Mouse (Mus musculus) lung, embryonic 14.5 days (tissue): ENCODE measurements around the gene Mex3d. TPM values are rescaled to one million over a fixed set of nuclear protein-coding genes. Genes with fewer than 3 reads are reported as not detected.
A peak's percentile ranks its signal among the peaks of the same experiment; 100 is the strongest.

Source experiments
- ATAC-seq: fragments of 200-750 bp; cut with Nextera tagmentation; 2 replicates; pipeline ENCODE4 v1.8.0; 2017; ENCODE audit warnings: mild to moderate bottlenecking, moderate TSS enrichment, moderate library complexity; ENCODE audit not compliant: insufficient read depth
- DNase-seq: peaks from one replicate; pipeline ENCODE4 v3.0.0-alpha.2; 2015
- H3K27ac ChIP-seq: fragments of 300-500 bp; sonication (generic); 2 replicates; pipeline ENCODE4 v1.5.1; 2014; ENCODE audit warnings: low read depth, mild to moderate bottlenecking, moderate library complexity
- H3K27me3 ChIP-seq: fragments of 300-500 bp; sonication (generic); 2 replicates; pipeline ENCODE4 v1.6.1; 2014; ENCODE audit warnings: low read length, control low read depth; ENCODE audit not compliant: insufficient read depth
- H3K36me3 ChIP-seq: fragments of 300-500 bp; sonication (generic); 2 replicates; pipeline ENCODE4 v1.6.1; 2014; ENCODE audit warnings: control low read depth; ENCODE audit not compliant: insufficient read depth
- H3K4me1 ChIP-seq: fragments of 300-500 bp; sonication (generic); 2 replicates; pipeline ENCODE4 v1.6.1; 2014; ENCODE audit warnings: antibody characterized with exemption, control low read depth; ENCODE audit not compliant: insufficient read depth
- H3K4me2 ChIP-seq: fragments of 300-500 bp; sonication (generic); 2 replicates; pipeline ENCODE4 v1.6.1; 2014; ENCODE audit warnings: mild to moderate bottlenecking
- H3K4me3 ChIP-seq: fragments of 300-500 bp; sonication (generic); 2 replicates; pipeline ENCODE4 v1.5.1; 2014; ENCODE audit warnings: low read depth, low read length
- H3K9ac ChIP-seq: fragments of 300-500 bp; sonication (generic); 2 replicates; pipeline ENCODE4 v1.6.1; 2014
- H3K9me3 ChIP-seq: fragments of 300-500 bp; sonication (generic); 2 replicates; pipeline ENCODE4 v1.6.1; 2016; ENCODE audit warnings: low read depth, low read length, control low read depth
- CTCF ChIP-seq: IDR thresholded peaks from 2 replicates; pipeline ENCODE4 v1.5.1; 2016; ENCODE audit warnings: antibody characterized with exemption, low read depth
- whole genome bisulfite sequencing: fragments of 180-500 bp; shearing (Covaris S2); extraction: QIAGEN DNeasy Blood & Tissue Kit; methylation state at CpG from one replicate; pipeline ENCODE4 v1.1.7; 2014; 5-methylcytosine and 5-hydroxymethylcytosine counted together
- microRNA-seq: library from miRNA; unstranded; fragments of <30 nt; microRNA quantifications from one replicate; pipeline ENCODE4, GENCODE M21; 2016; ENCODE audit warnings: borderline number of aligned reads
- polyA plus RNA-seq: library from polyadenylated mRNA; unstranded; fragments of >200 nt; fragmentation: Nextera tagmentation; extraction: Ambion mirVana; gene quantifications from 2 replicates; pipeline ENCODE4 v1.2.1, GENCODE M21; 2014

The Mex3d gene
- polyA plus RNA-seq, 1 experiment from 2014 or later = 8.6 TPM

DNA sequence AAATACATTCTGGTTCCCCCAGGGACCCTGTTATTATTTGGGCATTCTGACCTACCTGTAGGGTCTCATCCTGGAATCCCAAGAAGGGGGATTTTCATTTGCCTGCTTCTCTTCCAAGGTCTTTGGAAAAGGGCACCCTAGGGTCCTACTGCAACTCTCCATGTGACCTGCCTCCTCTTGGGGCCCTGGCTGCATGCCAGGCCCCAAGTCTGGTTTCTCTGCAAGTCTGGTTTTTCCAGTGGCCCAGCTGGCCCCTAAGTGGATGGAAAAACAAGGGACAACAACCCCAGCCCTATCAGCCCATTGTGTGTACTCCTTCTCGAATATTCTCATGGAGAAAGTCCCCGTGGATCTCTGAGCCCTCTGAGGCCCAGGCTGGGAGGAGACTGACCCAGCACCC, 56.6 kb downstream of the Mex3d start:
- peak overlapping the region; percentile 45 for H3K4me3 ChIP-seq
- H3K36me3 ChIP-seq = no peaks in the 10 kb centered on the region
- no peak overlapping the region for H3K27ac ChIP-seq
- H3K27me3 ChIP-seq = peaks cover 2% of the 10 kb centered on the region; the same call in 1 of the 2 replicates
- no peak for TF ChIP-seq CTCF
- no peaks in the 10 kb centered on the region for H3K9me3 ChIP-seq
- H3K9ac ChIP-seq = peak overlapping the region; percentile 41; the same call in 1 of the 2 replicates
- peak overlapping the region; percentile 92 for H3K4me2 ChIP-seq
- DNase-seq (peak; percentile 48), ATAC-seq (no peak)
- H3K4me1 ChIP-seq = 0 out of 2 replicates have a peak, but pooled peaks cover 9% of the 10 kb centered on the region
- WGBS = 56% methylated on average over 2 of the region's 2 CpGs

Small RNA genes within 50 kb of the gene (microRNA-seq; reads per million reads assigned to microRNA genes)
- gene Gm22721 = not detected

Other genes with a start within 250 kb of the Mex3d start
- gene Atp5d, start 249.0 kb downstream of the Mex3d start, polyA plus RNA-seq = 493 and 529 TPM in 2 replicates
- gene Cbarp, start 246.8 kb downstream of the Mex3d start, polyA plus RNA-seq = 3.8 and 5.5 TPM in 2 replicates
- 32.6 and 34.2 TPM in 2 replicates for gene Midn, start 239.4 kb downstream of the Mex3d start, polyA plus RNA-seq
- gene Cirbp, start 221.7 kb downstream of the Mex3d start, polyA plus RNA-seq = 71.8 and 71.9 TPM in 2 replicates
- 8.3 and 9.7 TPM in 2 replicates for gene 1600002K03Rik, start 214.7 kb downstream of the Mex3d start, polyA plus RNA-seq
- 19.6 and 22.7 TPM in 2 replicates for gene Efna2, start 208.2 kb downstream of the Mex3d start, polyA plus RNA-seq
- gene Mum1, start 161.2 kb downstream of the Mex3d start, polyA plus RNA-seq = 56.8 and 63.4 TPM in 2 replicates
- gene Ndufs7, start 138.5 kb downstream of the Mex3d start, polyA plus RNA-seq = 318 and 319 TPM in 2 replicates
- 26.8 and 29.4 TPM in 2 replicates for gene Gamt, start 126.6 kb downstream of the Mex3d start, polyA plus RNA-seq
- gene Dazap1, start 126.2 kb downstream of the Mex3d start, polyA plus RNA-seq = 44.9 and 49.3 TPM in 2 replicates
- 1,192 and 1,202 TPM in 2 replicates for gene Rps15, start 95.2 kb downstream of the Mex3d start, polyA plus RNA-seq
- gene Apc2, start 91.7 kb downstream of the Mex3d start, polyA plus RNA-seq = 0.62 and 0.96 TPM in 2 replicates
- gene 2310011J03Rik, start 67.1 kb downstream of the Mex3d start, polyA plus RNA-seq = 41.7 and 41.8 TPM in 2 replicates
- 3.8 and 4.2 TPM in 2 replicates for gene Pcsk4, start 58.2 kb downstream of the Mex3d start, polyA plus RNA-seq
- gene Reep6, start 57.7 kb downstream of the Mex3d start, polyA plus RNA-seq = 10.5 and 12.2 TPM in 2 replicates
- gene Adamtsl5, start 39.2 kb downstream of the Mex3d start, polyA plus RNA-seq = 0.68 and 1.2 TPM in 2 replicates
- 0.61 and 0.77 TPM in 2 replicates for gene Plk5, start 31.2 kb downstream of the Mex3d start, polyA plus RNA-seq
- 224 and 268 TPM in 2 replicates for gene Mbd3, start 11.9 kb upstream of the Mex3d start, polyA plus RNA-seq
- gene Uqcr11, start 19.2 kb upstream of the Mex3d start, polyA plus RNA-seq = 663 and 669 TPM in 2 replicates
- 148 and 175 TPM in 2 replicates for gene Tcf3, start 46.0 kb upstream of the Mex3d start, polyA plus RNA-seq
- gene Onecut3, start 107.2 kb upstream of the Mex3d start, polyA plus RNA-seq = not detected in 2 replicates
- 0.09 and 0.14 TPM in 2 replicates for gene Atp8b3, start 151.5 kb upstream of the Mex3d start, polyA plus RNA-seq
- gene Rexo1, start 173.9 kb upstream of the Mex3d start, polyA plus RNA-seq = 27.8 and 34.5 TPM in 2 replicates
- gene Klf16, start 189.7 kb upstream of the Mex3d start, polyA plus RNA-seq = 9.5 and 11.8 TPM in 2 replicates
- gene Abhd17a, start 202.7 kb upstream of the Mex3d start, polyA plus RNA-seq = 151 and 153 TPM in 2 replicates
- gene Scamp4, start 215.2 kb upstream of the Mex3d start, polyA plus RNA-seq = 90.5 and 92.8 TPM in 2 replicates
- gene Adat3, start 215.2 kb upstream of the Mex3d start, polyA plus RNA-seq = 8.7 and 10.1 TPM in 2 replicates
- gene Gm49322, start 218.4 kb upstream of the Mex3d start, polyA plus RNA-seq = 2.4 and 3.1 TPM in 2 replicates
- gene Csnk1g2, start 235.2 kb upstream of the Mex3d start, polyA plus RNA-seq = 105 and 124 TPM in 2 replicates